Mouse (Mus musculus) liver, embryonic 14.5 days (tissue): ENCODE data around the gene Pou2f2.

Source experiments
- CTCF ChIP-seq: IDR thresholded peaks from 2 replicates; pipeline ENCODE4 v1.5.1; 2016; ENCODE audit warnings: antibody characterized with exemption, low read depth, control low read depth
- EP300 ChIP-seq: IDR thresholded peaks from 2 replicates; pipeline ENCODE4 v1.6.1; 2016; ENCODE audit warnings: antibody characterized with exemption, low read depth

- TF ChIP-seq CTCF (no peak), EP300 (no peak)
Observed at GRCm38 (mm10) chr7:25197384-25198018, 18.0 kb upstream of the Pou2f2 start.
